Mouse (Mus musculus) kidney, adult 2 months (tissue): ENCODE measurements around the gene Rpusd4. TPM values are rescaled to one million over a fixed set of nuclear protein-coding genes. Genes with fewer than 3 reads are reported as not detected.

ENCODE experiments used
- DNase-seq: peaks from one replicate; pipeline ENCODE4 v3.0.0; 2021
- H3K27ac ChIP-seq: fragments of 200-500 bp; 2 replicates; pipeline ENCODE4 v1.5.1; 2012; ENCODE audit warnings: low read depth, low read length, control low read depth, inconsistent platforms; ENCODE audit not compliant: insufficient read depth
- H3K27me3 ChIP-seq: fragments of 200-500 bp; replicated peaks from 2 replicates; pipeline ENCODE4 v1.6.1; 2012; ENCODE audit warnings: mild to moderate bottlenecking, moderate library complexity, low read length, inconsistent platforms; ENCODE audit not compliant: control insufficient read depth, insufficient read depth
- H3K36me3 ChIP-seq: fragments of 200-500 bp; 2 replicates; pipeline ENCODE4 v1.6.1; 2012; ENCODE audit warnings: mild to moderate bottlenecking, moderate library complexity, low read length, inconsistent platforms; ENCODE audit not compliant: control insufficient read depth, insufficient read depth
- H3K4me1 ChIP-seq: fragments of 200-500 bp; 2 replicates; pipeline ENCODE4 v1.6.1; 2011; ENCODE audit warnings: low read length; ENCODE audit not compliant: control insufficient read depth, insufficient read depth
- H3K4me3 ChIP-seq: fragments of 200-500 bp; 2 replicates; pipeline ENCODE4 v1.5.1; 2011; ENCODE audit warnings: mild to moderate bottlenecking, low read depth, low read length, control low read depth; ENCODE audit not compliant: insufficient read depth
- CTCF ChIP-seq: fragments of 200-500 bp; conservative IDR thresholded peaks from 2 replicates; pipeline ENCODE4 v1.5.1; 2011; ENCODE audit warnings: low read depth, mild to moderate bottlenecking, control low read depth, low read length, moderate library complexity, mixed read lengths; ENCODE audit not compliant: insufficient read depth, insufficient read length
- POLR2A ChIP-seq: fragments of 200-500 bp; IDR thresholded peaks from one replicate; pipeline ENCODE4 v1.6.1; 2011; ENCODE audit warnings: low read depth, low read length, control low read depth
- WGBS: fragments of 180-500 bp; shearing (Covaris S2); methylation state at CpG from one replicate; pipeline ENCODE4 v1.1.7; 2018; 5-methylcytosine and 5-hydroxymethylcytosine counted together
- polyA plus RNA-seq: library from polyadenylated mRNA; depleted of rRNA; stranded (reverse); fragments of >200 nt; gene quantifications from 2 replicates; pipeline ENCODE4 v1.2.3, GENCODE M21; 2012

Gene Rpusd4
- polyA plus RNA-seq, 1 experiment = 10.1 TPM

DNA sequence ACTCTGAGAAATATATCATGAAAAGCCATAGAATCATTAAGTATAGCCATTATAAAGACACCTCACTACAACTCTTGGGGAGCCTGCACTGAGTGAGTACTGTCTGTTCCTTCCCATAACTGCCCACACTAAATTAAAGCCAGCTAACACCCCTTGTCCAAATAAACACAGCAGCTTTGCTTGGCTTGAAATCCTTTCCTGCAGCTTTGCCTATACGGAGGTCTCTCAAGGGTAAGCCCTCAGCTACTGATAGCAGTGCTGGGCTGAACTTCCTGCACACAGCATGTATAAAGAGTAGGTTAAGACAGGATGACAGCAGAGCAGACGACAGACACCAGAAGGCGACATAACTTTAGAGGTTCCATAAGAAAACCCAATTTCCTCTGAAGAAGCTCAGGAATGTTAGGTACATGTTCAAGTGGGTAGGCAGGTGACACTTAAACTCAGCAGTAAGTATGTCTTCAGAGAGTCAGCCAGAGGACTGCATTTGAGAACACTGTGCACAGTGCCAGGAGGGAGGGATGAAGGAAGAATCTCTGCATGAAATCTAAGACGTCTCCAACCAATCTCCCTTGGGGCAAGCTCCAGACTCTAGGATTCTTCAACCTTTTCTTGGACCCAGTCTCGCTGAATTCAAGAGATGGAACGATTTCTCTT lies 28.6 kb upstream of the Rpusd4 start:
- DNase-seq = no peak
- no peak overlapping the region for H3K4me3 ChIP-seq
- TF ChIP-seq POLR2A (no peak), CTCF (no peak)
- H3K36me3 ChIP-seq = no peaks in the 10 kb centered on the region; the same call in 1 of the 2 replicates
- 75% methylated on average over 6 of the region's 6 CpGs for WGBS
- H3K4me1 ChIP-seq = no peaks in the 10 kb centered on the region
- no peak overlapping the region for H3K27ac ChIP-seq
- no peaks in the 10 kb centered on the region for H3K27me3 ChIP-seq

DNA sequence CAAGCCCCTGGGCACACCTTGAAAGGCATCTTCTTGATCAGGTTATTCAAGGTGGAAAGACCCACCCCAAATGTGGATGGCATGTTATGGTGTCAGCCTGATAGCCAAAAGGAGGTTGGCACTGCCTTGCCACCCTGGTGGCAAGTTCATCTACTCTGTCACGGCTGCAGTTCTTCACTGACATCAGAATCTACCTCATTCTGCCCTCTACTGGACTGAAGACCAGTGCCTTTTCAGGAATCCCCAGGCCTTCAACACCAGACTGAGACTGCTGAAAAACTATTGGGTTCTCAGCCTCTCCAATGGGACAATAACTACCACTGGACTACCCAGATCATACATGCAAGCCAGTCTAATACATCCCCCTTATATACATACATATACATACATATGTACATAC lies 27.9 kb upstream of the Rpusd4 start:
- Histone ChIP-seq H3K27me3 (no peaks in the 10 kb centered on the region), H3K4me1 (no peaks in the 10 kb centered on the region), H3K27ac (no peak overlapping the region), H3K4me3 (no peak overlapping the region), H3K36me3 (no peaks in the 10 kb centered on the region; the same call in 1 of the 2 replicates)
- WGBS = 57% methylated on average over 1 of the region's 1 CpGs
- no peak for DNase-seq
- peak; percentile 30; the same call in 1 of the 2 replicates for TF ChIP-seq CTCF
- no peak for TF ChIP-seq POLR2A

- DNase-seq = no peak
- H3K4me1 ChIP-seq = no peaks in the 10 kb centered on the region
- TF ChIP-seq CTCF = no peak
- no peak for TF ChIP-seq POLR2A
- 92% methylated on average over 2 of the region's 2 CpGs for WGBS
- H3K4me3 ChIP-seq = no peak overlapping the region
- H3K36me3 ChIP-seq = no peaks in the 10 kb centered on the region; the same call in 1 of the 2 replicates
- H3K27me3 ChIP-seq = no peaks in the 10 kb centered on the region
- H3K27ac ChIP-seq = no peak overlapping the region
Observed at GRCm38 (mm10) chr9:35247405-35247804, 20.3 kb upstream of the Rpusd4 start.

GRCm38 (mm10) chr9:35249476-35249875 lies 18.2 kb upstream of the Rpusd4 start:
- Histone ChIP-seq H3K36me3 (no peaks in the 10 kb centered on the region; the same call in 1 of the 2 replicates), H3K4me1 (no peaks in the 10 kb centered on the region), H3K4me3 (no peak overlapping the region), H3K27me3 (no peaks in the 10 kb centered on the region), H3K27ac (no peak overlapping the region)
- no peak for DNase-seq
- no peak for TF ChIP-seq POLR2A
- TF ChIP-seq CTCF = no peak

- no peaks in the 10 kb centered on the region for H3K36me3 ChIP-seq
- DNase-seq = no peak
- no peak for TF ChIP-seq POLR2A
- no peaks in the 10 kb centered on the region for H3K4me1 ChIP-seq
- no peaks in the 10 kb centered on the region for H3K27me3 ChIP-seq
- 88% methylated on average over 7 of the region's 7 CpGs for WGBS
- no peak overlapping the region for H3K4me3 ChIP-seq
- no peak overlapping the region for H3K27ac ChIP-seq
Observed at GRCm38 (mm10) chr9:35257365-35257764, 10.3 kb upstream of the Rpusd4 start.

- Histone ChIP-seq H3K36me3 (no peaks in the 10 kb centered on the region), H3K4me3 (no peak overlapping the region), H3K27ac (no peak overlapping the region), H3K4me1 (peaks cover 5% of the 10 kb centered on the region; the same call in 1 of the 2 replicates), H3K27me3 (no peaks in the 10 kb centered on the region)
- no peak for DNase-seq
- TF ChIP-seq POLR2A (no peak), CTCF (no peak)
- whole genome bisulfite sequencing = 69% methylated on average over 4 of the region's 4 CpGs
Observed at GRCm38 (mm10) chr9:35262418-35262817, 5.2 kb upstream of the Rpusd4 start.

GRCm38 (mm10) chr9:35263431-35263830 lies 4.2 kb upstream of the Rpusd4 start:
- H3K4me3 ChIP-seq = no peak overlapping the region
- peaks cover 5% of the 10 kb centered on the region; the same call in 1 of the 2 replicates for H3K4me1 ChIP-seq
- no peak overlapping the region for H3K27ac ChIP-seq
- DNase-seq = peak; percentile 17
- no peaks in the 10 kb centered on the region for H3K27me3 ChIP-seq
- WGBS = 67% methylated on average over 2 of the region's 2 CpGs
- no peak for TF ChIP-seq CTCF
- H3K36me3 ChIP-seq = no peaks in the 10 kb centered on the region
